Mouse (Mus musculus) retina, postnatal 1 day (tissue): ENCODE measurements around the gene Zfp467.

Experiments
- DNase-seq: peaks from one replicate; pipeline ENCODE4 v3.0.0-alpha.2; 2012

Gene Zfp467

GRCm38 (mm10) chr6:48409726-48410343, 35.8 kb downstream of the Zfp467 start:
- no peak for DNase-seq

DNA sequence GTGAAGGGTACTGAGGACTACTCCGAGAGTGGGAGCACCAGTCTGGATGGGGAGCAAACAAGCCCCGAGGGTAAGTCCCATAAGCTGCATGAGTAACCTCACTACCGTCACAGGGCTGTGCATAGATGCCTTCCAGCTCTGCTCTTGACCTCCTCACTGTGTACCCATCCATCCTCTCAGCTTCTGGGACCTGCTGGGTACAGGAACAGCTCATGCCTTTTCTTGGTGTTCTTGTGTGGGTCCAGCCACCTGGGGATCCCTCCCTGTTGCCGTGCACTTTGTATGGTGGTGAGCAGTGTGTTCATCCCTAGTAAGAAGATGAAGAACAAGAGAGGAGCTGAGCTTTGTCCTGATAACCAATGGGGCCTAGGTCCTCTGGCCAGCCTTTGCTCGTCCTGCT, 41.6 kb downstream of the Zfp467 start:
- no peak for DNase-seq

- no peak for DNase-seq
Observed at GRCm38 (mm10) chr6:48399906-48400305, 45.7 kb downstream of the Zfp467 start.

DNA sequence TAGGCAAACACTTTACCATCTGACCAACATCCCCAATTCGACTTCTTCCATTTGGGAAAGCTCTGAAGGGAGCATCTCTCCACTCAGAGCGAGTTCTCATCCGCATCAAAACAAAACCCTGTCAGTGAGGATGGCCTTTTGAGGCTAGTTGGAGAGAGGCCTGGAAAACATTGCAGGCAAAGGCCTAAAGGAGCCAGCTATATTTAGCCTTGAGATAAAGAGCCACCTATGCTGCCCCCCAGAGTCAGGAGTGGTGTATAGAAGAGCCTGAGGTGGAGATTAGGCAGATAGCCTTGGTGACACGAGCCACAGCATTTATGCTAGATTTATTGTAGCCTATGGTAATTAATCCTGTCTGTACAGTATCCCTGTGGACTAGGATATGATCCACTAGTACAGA, 48.3 kb downstream of the Zfp467 start:
- peak; percentile 77 for DNase-seq

DNA sequence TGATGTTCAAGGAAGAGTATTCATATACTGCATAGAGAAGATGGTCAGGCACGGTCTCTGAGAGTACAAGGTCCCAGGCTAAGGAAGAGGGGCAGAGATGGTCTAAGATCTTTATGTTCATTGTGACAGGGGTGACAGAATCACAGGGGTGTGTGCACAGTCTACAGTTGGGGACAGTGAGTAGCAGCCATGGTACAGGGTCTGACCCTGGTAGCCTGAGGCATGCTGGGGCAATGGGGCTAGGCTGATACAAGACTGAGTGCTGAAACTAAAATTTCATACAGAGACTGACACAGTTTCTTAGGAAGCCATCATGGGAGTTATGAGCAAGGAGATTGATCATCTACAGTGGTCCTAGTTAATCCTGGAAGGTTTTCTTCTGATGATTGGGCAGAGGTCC, 48.9 kb downstream of the Zfp467 start:
- DNase-seq, result no peak

GRCm38 (mm10) chr6:48396008-48396595, 49.5 kb downstream of the Zfp467 start:
- no peak for DNase-seq

DNA sequence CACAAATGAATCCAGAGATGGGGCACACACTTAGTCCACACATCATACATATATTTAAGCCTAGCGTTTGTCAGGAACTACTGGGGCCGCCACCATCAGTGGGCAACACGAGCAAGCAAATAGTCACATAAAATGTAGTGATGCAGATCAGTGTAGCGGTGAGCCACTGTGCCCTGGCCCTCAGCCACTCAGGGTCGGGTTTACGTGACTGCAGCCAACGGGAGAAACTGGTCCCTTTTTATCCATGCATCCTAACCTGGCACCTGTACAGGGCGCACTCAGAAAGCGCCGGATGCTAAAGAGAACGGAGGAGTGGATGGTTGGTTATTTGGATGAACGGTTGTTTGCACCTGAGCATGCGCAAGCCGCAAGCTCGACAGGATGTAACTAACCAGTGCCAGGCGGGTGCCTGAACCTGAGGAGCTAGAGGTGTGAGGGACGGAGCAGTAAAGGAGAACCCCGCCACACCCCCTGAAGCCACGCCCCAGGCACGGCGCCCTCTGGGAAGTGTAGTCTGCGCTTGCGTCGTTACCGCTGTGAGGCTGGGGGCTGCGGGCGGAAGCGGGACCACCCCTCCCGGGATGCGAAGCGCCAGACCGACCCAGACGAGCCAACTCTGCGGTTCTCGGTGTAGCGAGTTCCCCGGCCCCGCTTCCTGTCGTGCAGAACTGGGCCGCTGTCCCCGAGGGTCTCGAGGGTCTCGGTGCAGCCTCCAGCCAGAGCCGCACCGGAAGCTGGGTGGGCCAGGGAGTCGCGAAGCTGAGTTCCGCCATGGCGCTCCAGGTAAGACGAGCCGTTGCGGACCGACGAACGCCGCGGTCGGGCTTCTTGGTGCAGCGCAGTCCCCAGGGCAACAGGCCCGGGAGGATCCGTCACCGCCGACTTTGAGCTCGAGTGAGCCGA, 50.3 kb downstream of the Zfp467 start, which contains the start of gene Krba1:
Krba1 (plus strand) TSS at position 482 of the 903 bp plus-strand sequence.
- DNase-seq, result peak; percentile 87

GRCm38 (mm10) chr6:48393811-48394210, 51.8 kb downstream of the Zfp467 start:
- DNase-seq, result no peak

GRCm38 (mm10) chr6:48388221-48388620, 57.4 kb downstream of the Zfp467 start:
- DNase-seq, result no peak
